Comparison of ENCODE assay signal across 14 mouse cellular contexts in genomic region chr7:43525313-43525712, GRCm38 (mm10). TPM values are rescaled to one million over a fixed set of nuclear protein-coding genes. Genes with fewer than 3 reads are reported as not detected.
DNase-seq lines count a peak whose midpoint lies in the region; ATAC-seq and TF ChIP-seq lines count a peak whose summit lies in the region.
"Had no signal": no experiment of that assay in that cellular context is flagged by ENCODE, and none has a peak within 500 bp of the region (broad histone marks: within the 10 kb centered on the region; RNA-seq: fewer than 3 reads in every experiment).

No protein-coding gene starts in this region.

- no peaks in the 10 kb centered on the region for H3K27me3 ChIP-seq in intestine, postnatal 0 days (replicated peaks; ENCODE audit: control insufficient read depth, insufficient read depth, low read length)
- no peaks in the 10 kb centered on the region for H3K27me3 ChIP-seq in intestine, embryonic 16.5 days (replicated peaks; ENCODE audit: control insufficient read depth, insufficient read depth, low read length)
- H3K27me3 ChIP-seq: embryonic facial prominence, embryonic 15.5 days; heart, embryonic 13.5 days had no signal

- no peaks in the 10 kb centered on the region for H3K9me3 ChIP-seq in intestine, postnatal 0 days (ENCODE audit: control insufficient read depth)
- H3K9me3 ChIP-seq in intestine, embryonic 16.5 days (ENCODE audit: control insufficient read depth, low read length), result no peaks in the 10 kb centered on the region
- H3K9me3 ChIP-seq: embryonic facial prominence, embryonic 15.5 days; heart, embryonic 13.5 days; megakaryocyte, embryonic 14.5 days had no signal

- peak; percentile 30 for TF ChIP-seq CTCF in intestine, postnatal 0 days (IDR thresholded peaks at IDR 0.05; ENCODE audit: low read depth)

- H3K4me3 ChIP-seq in intestine, postnatal 0 days (ENCODE audit: low read depth, low read length), result no peak overlapping the region
- no peak overlapping the region for H3K4me3 ChIP-seq in intestine, embryonic 16.5 days (ENCODE audit: low read length)
- H3K4me3 ChIP-seq: embryonic facial prominence, embryonic 15.5 days; heart, embryonic 13.5 days; megakaryocyte, embryonic 14.5 days had no signal

- H3K36me3 ChIP-seq in intestine, postnatal 0 days (ENCODE audit: control insufficient read depth, insufficient read depth), result no peaks in the 10 kb centered on the region
- H3K36me3 ChIP-seq in intestine, embryonic 16.5 days (ENCODE audit: control insufficient read depth, insufficient read depth, low read length), result no peaks in the 10 kb centered on the region
- H3K36me3 ChIP-seq: embryonic facial prominence, embryonic 15.5 days; heart, embryonic 13.5 days had no signal

- WGBS in intestine, postnatal 0 days, result 59% methylated on average over 3 of the region's 3 CpGs
- 57% methylated on average over 3 of the region's 3 CpGs for WGBS in intestine, embryonic 16.5 days

- peak; percentile 16 for DNase-seq in 3T3-L1 (ENCODE audit: low read depth, low spot score)
- peak; percentile 13 to 31 for DNase-seq in B cell, adult 2 months
- peak; percentile 29 for DNase-seq in c-Kit-positive CD71-negative TER-119-negative erythroid progenitor cells, embryonic 14.5 days (ENCODE audit: low read depth)
- no peak for DNase-seq in thymus, postnatal 10 days (ENCODE audit: low spot score in 2 of 2)
- DNase-seq: retina, postnatal 1 day; thymus, postnatal 14 days had no signal

- H3K27ac ChIP-seq in intestine, postnatal 0 days (ENCODE audit: low read depth, low read length), result no peak overlapping the region
- H3K27ac ChIP-seq in intestine, embryonic 16.5 days (ENCODE audit: low read length), result no peak overlapping the region
- H3K27ac ChIP-seq: embryonic facial prominence, embryonic 15.5 days; heart, embryonic 13.5 days; hindbrain, embryonic 14.5 days had no signal

- no peaks in the 10 kb centered on the region for H3K4me1 ChIP-seq in intestine, postnatal 0 days (replicated peaks; ENCODE audit: control insufficient read depth, insufficient read depth, low read length)
- no peaks in the 10 kb centered on the region for H3K4me1 ChIP-seq in intestine, embryonic 16.5 days (ENCODE audit: control insufficient read depth, insufficient read depth, low read length)
- H3K4me1 ChIP-seq: embryonic facial prominence, embryonic 15.5 days; heart, embryonic 13.5 days; megakaryocyte, embryonic 14.5 days had no signal

- ATAC-seq in intestine, postnatal 0 days, result no peak
- no peak for ATAC-seq in intestine, embryonic 16.5 days
- no peak for ATAC-seq in frontal cortex, adult (ENCODE audit: low TSS enrichment)

- H3K4me2 ChIP-seq in intestine, postnatal 0 days (replicated peaks; ENCODE audit: low read depth), result no peak overlapping the region
- H3K4me2 ChIP-seq in intestine, embryonic 16.5 days (ENCODE audit: low read depth, low read length), result no peak overlapping the region
- H3K4me2 ChIP-seq: embryonic facial prominence, embryonic 15.5 days; heart, embryonic 13.5 days; hindbrain, embryonic 14.5 days had no signal

- no peak overlapping the region for H3K9ac ChIP-seq in intestine, postnatal 0 days (ENCODE audit: low read depth, low read length)
- H3K9ac ChIP-seq in intestine, embryonic 16.5 days (ENCODE audit: low read depth, low read length), result no peak overlapping the region
- H3K9ac ChIP-seq: embryonic facial prominence, embryonic 15.5 days; heart, embryonic 13.5 days; hindbrain, embryonic 14.5 days had no signal

RNA-seq across cellular contexts. Expression of gene Cd33, which starts 18.9 kb away (rescaled TPM):
- polyA plus RNA-seq in intestine, postnatal 0 days (2015; fragmentation: Nextera tagmentation; extraction: Ambion mirVana), result 1.5 and 2.7 TPM in 2 replicates
- polyA plus RNA-seq in intestine, embryonic 16.5 days (2015; fragmentation: Nextera tagmentation; extraction: Ambion mirVana), result 2.3 TPM in 2 replicates

RNA-seq across cellular contexts. Expression of gene 4931406B18Rik, which starts 19.6 kb away (rescaled TPM):
- not detected in 2 replicates for polyA plus RNA-seq in intestine, postnatal 0 days (2015; fragmentation: Nextera tagmentation; extraction: Ambion mirVana)
- polyA plus RNA-seq in intestine, embryonic 16.5 days (2015; fragmentation: Nextera tagmentation; extraction: Ambion mirVana), result not detected in 2 replicates
- polyA plus RNA-seq: embryonic facial prominence, embryonic 15.5 days; heart, embryonic 13.5 days; limb, embryonic 11.5 days had no signal

RNA-seq across cellular contexts. Expression of gene Iglon5, which starts 35.4 kb away (rescaled TPM):
- 0.20 TPM in 2 replicates for polyA plus RNA-seq in intestine, postnatal 0 days (2015; fragmentation: Nextera tagmentation; extraction: Ambion mirVana)
- 0.33 and 0.38 TPM in 2 replicates for polyA plus RNA-seq in intestine, embryonic 16.5 days (2015; fragmentation: Nextera tagmentation; extraction: Ambion mirVana)

RNA-seq across cellular contexts. Expression of gene Zfp658, which starts 36.7 kb away (rescaled TPM):
- 0.68 and 0.75 TPM in 2 replicates for polyA plus RNA-seq in intestine, postnatal 0 days (2015; fragmentation: Nextera tagmentation; extraction: Ambion mirVana)
- polyA plus RNA-seq in intestine, embryonic 16.5 days (2015; fragmentation: Nextera tagmentation; extraction: Ambion mirVana), result 2.2 and 2.4 TPM in 2 replicates

RNA-seq across cellular contexts. Expression of gene Zfp719, which starts 54.1 kb away (rescaled TPM):
- 3.5 and 3.6 TPM in 2 replicates for polyA plus RNA-seq in intestine, postnatal 0 days (2015; fragmentation: Nextera tagmentation; extraction: Ambion mirVana)
- polyA plus RNA-seq in intestine, embryonic 16.5 days (2015; fragmentation: Nextera tagmentation; extraction: Ambion mirVana), result 7.5 and 8.3 TPM in 2 replicates

Comparison
In these comparisons a context has a peak if more than half of its experiments do, and no peak if none do; other contexts are left out.
1. DNase-seq: peak in 3T3-L1 (single experiment), B cell, adult 2 months (2 of 2) and c-Kit-positive CD71-negative TER-119-negative erythroid progenitor cells, embryonic 14.5 days (single experiment); none in thymus, postnatal 10 days (0 of 2).